Mouse (Mus musculus): ENCODE data around the gene Jmy.

Gene Jmy

DNA sequence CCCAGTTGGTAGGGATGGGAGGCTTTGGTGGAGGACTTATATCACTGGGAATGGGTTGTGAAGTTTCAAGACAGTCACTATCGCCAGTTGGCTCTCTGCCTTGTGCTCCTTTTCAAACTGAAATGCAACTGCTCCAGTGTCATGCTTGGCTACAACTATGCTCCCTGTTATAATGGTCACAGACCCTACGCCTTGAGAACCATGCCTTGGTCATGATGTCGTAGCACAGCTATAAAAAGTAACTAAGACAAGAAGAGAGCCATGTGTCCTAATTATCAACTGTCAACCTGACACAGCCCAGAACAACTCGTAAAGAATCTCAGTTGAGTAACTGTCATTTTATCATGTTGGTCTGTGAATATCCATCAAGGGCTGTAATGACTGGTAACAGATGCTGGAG, 41.0 kb downstream of the Jmy start:
- DNase-seq = no peak

GRCm38 (mm10) chr13:93453275-93453674, 46.3 kb downstream of the Jmy start:
- DNase-seq = peak; percentile 34

DNA sequence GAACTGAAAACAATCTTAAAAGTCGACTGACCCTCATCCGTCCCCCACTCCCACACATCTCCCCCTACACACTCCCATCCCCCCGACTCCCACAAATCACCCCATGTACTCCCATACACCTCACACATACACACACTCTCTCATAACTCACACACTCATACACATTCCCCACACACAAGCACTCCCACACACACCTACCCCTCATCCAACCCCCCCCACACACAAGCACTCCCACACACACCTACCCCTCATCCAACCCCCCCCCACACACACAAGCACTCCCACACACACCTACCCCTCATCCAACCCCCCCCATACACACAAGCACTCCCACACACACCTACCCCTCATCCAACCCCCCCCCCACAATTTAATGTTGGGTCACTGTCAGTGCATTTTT, 59.4 kb downstream of the Jmy start:
- DNase-seq = no peak

DNA sequence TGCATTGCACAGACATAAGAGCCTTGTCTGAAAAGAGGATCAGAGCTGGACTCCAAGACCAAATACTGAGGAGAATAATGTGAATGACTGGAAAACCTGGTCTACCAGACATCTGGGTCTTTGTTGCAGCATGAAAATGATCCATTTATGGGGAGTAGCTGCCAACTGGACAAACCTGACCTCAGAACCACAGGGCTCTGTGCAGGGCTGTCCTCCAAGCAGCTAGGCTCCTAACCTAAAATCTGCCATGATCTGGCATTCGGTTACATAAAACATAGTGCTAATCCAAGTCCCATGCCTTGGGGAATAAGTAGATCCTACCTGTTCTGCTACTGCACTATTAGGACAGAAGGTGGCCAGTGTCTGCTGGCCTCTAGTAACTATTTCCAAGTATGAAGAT, 70.4 kb downstream of the Jmy start:
- no peak for DNase-seq

DNA sequence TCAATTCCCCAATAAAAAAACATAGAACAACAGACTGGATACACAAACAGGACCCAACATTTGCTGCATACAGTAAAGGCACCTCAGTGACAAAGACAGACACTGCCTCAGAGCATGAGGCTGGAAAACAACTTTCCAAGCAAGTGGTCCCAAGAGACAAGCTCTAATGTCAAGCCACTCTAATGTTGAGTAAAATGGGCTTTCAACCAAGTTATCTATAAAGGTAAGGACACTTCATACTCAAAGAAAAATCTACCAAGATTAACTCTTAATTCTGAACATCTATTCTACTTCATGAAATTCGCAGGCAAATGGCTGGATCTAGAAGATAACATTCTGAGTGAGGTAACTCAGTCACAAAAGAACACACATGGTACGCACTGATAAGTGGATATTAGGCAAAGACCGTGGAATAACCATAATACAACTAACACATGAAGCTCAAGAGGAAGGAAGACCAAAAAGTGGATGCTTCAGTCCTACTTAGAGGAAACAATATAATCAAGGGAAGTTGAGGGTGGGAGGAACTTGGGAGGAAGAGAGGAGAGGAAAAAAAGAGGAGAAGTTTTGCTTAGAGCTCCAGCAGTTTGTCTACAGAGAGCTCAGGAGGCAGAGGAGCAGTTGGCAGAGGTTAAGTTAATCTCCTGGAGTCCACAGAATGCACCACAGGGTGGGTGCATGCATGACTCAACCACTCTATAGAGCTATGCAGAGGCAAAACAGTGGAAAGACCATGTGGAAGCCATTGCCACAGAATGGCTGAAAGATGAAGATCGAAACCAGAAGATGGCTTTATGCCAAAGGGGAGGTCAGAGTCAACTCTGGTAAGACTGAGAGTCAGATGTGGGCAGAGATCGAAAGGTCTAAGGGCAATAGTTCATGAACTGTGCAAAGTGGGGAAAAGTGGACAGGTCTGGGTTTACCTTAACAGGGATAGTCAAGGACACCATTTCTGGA, 71.4 kb downstream of the Jmy start:
- no peak for DNase-seq

DNA sequence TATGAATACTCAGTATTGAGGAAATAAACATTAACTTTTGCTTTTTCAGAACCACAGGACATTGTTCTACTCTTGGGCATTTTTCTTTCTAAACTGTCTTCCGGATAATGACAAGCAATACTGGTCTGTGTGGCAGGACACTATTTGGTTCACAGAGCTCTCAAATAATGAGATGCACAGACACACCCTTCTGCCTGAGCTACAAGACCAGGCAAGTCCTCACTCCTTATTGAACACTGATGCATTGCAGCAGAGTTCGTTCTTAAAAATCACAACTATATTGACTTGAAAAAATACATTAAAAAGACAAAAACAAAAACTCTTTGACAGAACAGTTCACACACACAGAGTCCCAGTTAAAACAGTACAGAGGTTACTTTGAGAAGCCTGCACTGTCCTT, 76.4 kb downstream of the Jmy start:
- no peak for DNase-seq

- no peak for DNase-seq
Measured at GRCm38 (mm10) chr13:93419779-93420178, 79.8 kb downstream of the Jmy start.

GRCm38 (mm10) chr13:93418292-93418691, 81.3 kb downstream of the Jmy start:
- no peak for DNase-seq

DNA sequence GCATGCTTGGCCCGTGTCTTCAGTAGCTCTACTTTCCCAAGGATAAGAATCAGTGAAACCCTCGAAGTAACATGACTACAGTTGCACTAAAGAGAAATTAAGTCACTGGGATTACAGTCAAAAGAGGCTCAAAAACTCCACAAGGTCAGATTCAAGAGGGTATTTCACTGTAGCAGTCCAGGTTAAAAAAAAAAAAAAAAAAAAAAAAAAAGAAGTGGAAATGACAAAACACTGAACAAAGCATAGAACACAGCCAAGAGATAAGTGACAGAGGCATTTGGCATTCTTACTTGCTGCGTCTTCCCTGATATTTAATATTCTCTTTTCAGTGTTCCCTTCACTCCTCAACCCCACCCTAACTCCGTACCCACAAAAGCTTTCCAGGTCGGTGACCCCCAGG, 84.6 kb downstream of the Jmy start:
- DNase-seq = no peak

DNA sequence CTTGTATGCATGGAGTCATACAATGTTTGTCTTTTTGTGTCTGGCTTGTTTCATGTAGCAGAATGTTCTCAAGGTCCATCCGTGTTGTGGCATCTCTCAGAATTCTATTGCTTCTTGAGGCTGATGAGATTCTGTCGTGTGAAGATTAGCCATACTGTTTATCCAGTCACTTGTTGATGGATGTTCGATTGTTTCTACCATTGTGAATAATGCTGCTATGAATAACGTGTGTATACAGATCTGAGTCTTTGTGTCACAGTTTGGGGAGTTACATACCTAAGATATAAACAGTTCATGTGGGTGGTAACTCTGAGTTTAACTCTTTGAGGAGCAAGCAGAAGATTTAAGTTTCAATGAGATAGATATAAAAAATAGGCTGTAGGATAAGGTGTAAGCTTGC, 89.3 kb downstream of the Jmy start:
- DNase-seq = no peak

- no peak for DNase-seq
Measured at GRCm38 (mm10) chr13:93406855-93407254, 92.8 kb downstream of the Jmy start.

GRCm38 (mm10) chr13:93401947-93402346, 97.7 kb downstream of the Jmy start:
- DNase-seq = no peak

GRCm38 (mm10) chr13:93399710-93400216, 99.8 kb downstream of the Jmy start:
- no peak for DNase-seq

GRCm38 (mm10) chr13:93389242-93389625, 110.4 kb downstream of the Jmy start:
- DNase-seq = no peak

DNA sequence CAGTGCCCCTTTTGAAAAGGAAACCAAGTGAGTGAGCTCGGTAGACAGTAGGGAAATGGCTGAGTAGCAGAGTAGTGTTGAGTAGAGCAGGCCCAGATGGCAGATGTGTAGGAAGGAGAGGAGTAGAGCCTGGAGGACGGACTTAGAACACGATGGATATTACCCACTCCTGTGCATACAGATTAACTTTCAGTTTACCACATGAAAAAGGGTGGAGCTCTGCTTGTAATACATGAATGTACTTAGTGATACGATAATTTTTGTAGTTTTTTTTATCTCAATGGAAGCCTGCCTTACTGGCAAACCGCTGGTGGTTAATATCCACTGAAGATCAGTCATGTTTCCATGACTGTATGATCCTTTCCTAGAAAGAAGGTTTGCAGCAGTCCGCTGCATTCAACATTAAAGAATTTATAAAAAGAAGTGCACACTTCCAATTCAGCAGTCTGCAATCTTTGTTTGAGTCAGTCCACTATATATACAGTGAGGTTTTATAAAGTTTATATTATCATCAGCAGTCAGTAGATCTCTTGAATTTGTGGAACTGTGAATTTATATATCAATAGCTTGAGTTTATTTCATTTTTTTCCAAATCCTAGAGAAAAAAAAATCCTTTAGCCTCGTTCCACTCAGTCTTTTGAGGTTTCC, 110.9 kb downstream of the Jmy start:
- no peak for DNase-seq

- no peak for DNase-seq
Measured at GRCm38 (mm10) chr13:93387440-93387839, 112.2 kb downstream of the Jmy start.

GRCm38 (mm10) chr13:93385147-93385546, 114.5 kb downstream of the Jmy start:
- DNase-seq = no peak

DNA sequence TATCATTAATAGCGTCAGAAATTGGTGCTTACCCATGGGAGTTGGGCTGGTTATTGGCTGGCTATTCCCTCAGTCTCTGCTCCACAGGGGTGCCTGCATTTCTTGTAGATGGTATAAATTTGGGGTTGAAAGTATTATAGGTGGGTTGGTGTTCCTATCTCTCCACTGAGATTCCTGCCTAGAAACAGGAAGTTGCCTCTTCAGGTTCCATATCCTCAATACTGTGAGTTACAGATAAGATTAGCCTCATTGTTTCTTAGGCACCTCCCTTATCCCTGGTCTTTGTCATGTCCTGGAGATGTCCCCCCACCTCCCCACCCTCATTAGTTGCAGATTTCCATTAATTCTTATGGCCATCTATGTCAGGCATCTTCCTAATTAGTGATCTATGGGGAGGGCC, 115.1 kb downstream of the Jmy start:
- DNase-seq = no peak

GRCm38 (mm10) chr13:93383620-93384019, 116.0 kb downstream of the Jmy start:
- DNase-seq = no peak

DNA sequence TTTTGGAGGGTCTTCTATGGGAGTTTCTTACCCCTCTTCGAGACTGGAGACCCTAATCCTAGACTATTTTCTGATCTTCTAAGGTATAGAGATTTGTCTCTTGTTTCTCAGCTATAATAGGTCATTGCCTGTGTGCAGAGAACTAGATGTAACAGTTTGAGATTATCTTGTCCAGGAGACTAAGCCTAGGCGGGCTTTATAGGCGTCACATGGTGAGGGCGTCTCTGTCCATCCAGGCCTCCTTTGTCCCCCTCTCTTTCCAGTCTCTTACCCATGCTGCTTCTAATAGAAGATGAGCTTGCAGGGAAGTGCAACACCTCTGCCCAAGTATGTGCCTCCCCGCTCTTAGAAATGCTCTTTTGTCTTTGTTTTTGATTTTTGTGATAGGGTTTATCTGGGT, 116.5 kb downstream of the Jmy start:
- no peak for DNase-seq

- DNase-seq = no peak
Measured at GRCm38 (mm10) chr13:93381301-93381700, 118.3 kb downstream of the Jmy start.

DNA sequence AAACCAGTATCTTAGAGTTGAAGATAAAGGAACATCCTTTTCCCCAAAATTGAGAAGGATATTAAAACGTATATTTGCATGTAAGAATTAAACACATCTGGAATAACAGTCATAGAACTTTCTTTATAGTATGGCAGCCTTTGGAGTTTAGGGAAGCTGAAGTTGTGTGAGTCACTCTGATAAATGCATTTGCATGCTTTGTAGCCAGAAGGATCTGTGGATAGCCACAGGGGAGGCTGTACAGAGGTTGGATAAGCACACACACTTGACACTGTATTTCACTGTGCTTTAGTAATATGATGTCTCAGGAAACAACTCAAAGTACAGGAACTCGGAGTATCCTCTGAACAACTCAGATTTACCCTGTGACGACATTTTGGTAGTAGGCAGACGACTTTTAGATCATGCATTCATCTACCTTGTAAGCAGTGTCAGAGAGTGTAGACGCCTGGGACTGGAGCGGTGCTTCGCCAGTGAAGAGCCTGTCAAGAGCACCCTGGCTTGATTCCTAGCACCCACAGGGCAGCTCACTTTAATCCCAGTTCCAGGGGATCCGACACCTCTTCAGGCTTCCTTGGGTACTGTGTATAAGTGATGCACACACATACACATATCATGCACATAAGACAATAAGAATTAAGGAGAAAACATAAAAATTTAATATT, 119.1 kb downstream of the Jmy start:
- DNase-seq = no peak

Measured in right cerebral cortex, postnatal 25 days (tissue).